Mouse (Mus musculus) v-Abl transformed pro-B cells (cell line): ENCODE data around the gene Syt6.

Experiments used
- in situ Hi-C, 2 experiments: fragments of 400-800 bp; cut with MboI; formaldehyde crosslinking; loops; one replicate each; pipeline ENCODE4 v1.15.1; 2025; ENCODE audit not compliant: unreplicated experiment in 2 of 2

The Syt6 gene

GRCm38 (mm10) chr3:103575156-103575892 is at the start of gene Syt6:
Gene Syt6 (plus strand): TSS chr3:103575231.
- in situ Hi-C loops, result no loop called here

- in situ Hi-C loops, result no loop called here
Measured at GRCm38 (mm10) chr3:103526201-103526704, 48.8 kb upstream of the Syt6 start.

GRCm38 (mm10) chr3:103526864-103527263 is 48.2 kb upstream of the Syt6 start:
- in situ Hi-C loops, result no loop called here

- in situ Hi-C loops, result no loop called here
Measured at GRCm38 (mm10) chr3:103534036-103534435, 41.0 kb upstream of the Syt6 start.

- in situ Hi-C loops, result no loop called here
Measured at GRCm38 (mm10) chr3:103535207-103535606, 39.8 kb upstream of the Syt6 start.

- in situ Hi-C loops, result no loop called here
Measured at GRCm38 (mm10) chr3:103539148-103539547, 35.9 kb upstream of the Syt6 start.

GRCm38 (mm10) chr3:103546166-103546565 is 28.9 kb upstream of the Syt6 start:
- in situ Hi-C loops, result no loop called here

GRCm38 (mm10) chr3:103546626-103547025 is 28.4 kb upstream of the Syt6 start:
- in situ Hi-C loops, result no loop called here

- in situ Hi-C loops, result no loop called here
Measured at GRCm38 (mm10) chr3:103550236-103550635, 24.8 kb upstream of the Syt6 start.

- in situ Hi-C loops, result no loop called here
Measured at GRCm38 (mm10) chr3:103567226-103567625, 7.8 kb upstream of the Syt6 start.

- in situ Hi-C loops, result no loop called here
Measured at GRCm38 (mm10) chr3:103572526-103572925, 2.5 kb upstream of the Syt6 start.

GRCm38 (mm10) chr3:103573106-103573790 is 1.8 kb upstream of the Syt6 start:
- in situ Hi-C loops, result no loop called here

GRCm38 (mm10) chr3:103573791-103574166 is 1.3 kb upstream of the Syt6 start:
- in situ Hi-C loops, result no loop called here

GRCm38 (mm10) chr3:103574566-103575155 is 370 bp upstream of the Syt6 start:
- in situ Hi-C loops, result no loop called here

GRCm38 (mm10) chr3:103575893-103576641 is 1.0 kb downstream of the Syt6 start:
- in situ Hi-C loops, result no loop called here

GRCm38 (mm10) chr3:103587136-103587535 is 12.1 kb downstream of the Syt6 start:
- in situ Hi-C loops, result no loop called here

- in situ Hi-C loops, result no loop called here
Measured at GRCm38 (mm10) chr3:103587672-103588071, 12.6 kb downstream of the Syt6 start.

- in situ Hi-C loops, result no loop called here
Measured at GRCm38 (mm10) chr3:103589636-103590035, 14.6 kb downstream of the Syt6 start.

- in situ Hi-C loops, result no loop called here
Measured at GRCm38 (mm10) chr3:103592636-103593035, 17.6 kb downstream of the Syt6 start.

- in situ Hi-C loops, result no loop called here
Measured at GRCm38 (mm10) chr3:103593631-103594030, 18.6 kb downstream of the Syt6 start.

GRCm38 (mm10) chr3:103595271-103595810 is 20.3 kb downstream of the Syt6 start:
- in situ Hi-C loops, result no loop called here
